Mouse (Mus musculus): ENCODE results near the gene Il16. TPM values are rescaled to one million over a fixed set of nuclear protein-coding genes. Genes with fewer than 3 reads are reported as not detected.
A peak's percentile ranks its signal among the peaks of the same experiment; 100 is the strongest.

The Il16 gene
- polyA plus RNA-seq, 1 experiment from 2014 or later = 0.90 TPM

- H3K9ac ChIP-seq (replicated peaks; ENCODE audit: low read depth, low read length) = no peak overlapping the region
- ATAC-seq = no peak
These were observed 112.8 kb downstream of the Il16 start for GRCm38 (mm10) chr7:83632682-83633120.

DNA sequence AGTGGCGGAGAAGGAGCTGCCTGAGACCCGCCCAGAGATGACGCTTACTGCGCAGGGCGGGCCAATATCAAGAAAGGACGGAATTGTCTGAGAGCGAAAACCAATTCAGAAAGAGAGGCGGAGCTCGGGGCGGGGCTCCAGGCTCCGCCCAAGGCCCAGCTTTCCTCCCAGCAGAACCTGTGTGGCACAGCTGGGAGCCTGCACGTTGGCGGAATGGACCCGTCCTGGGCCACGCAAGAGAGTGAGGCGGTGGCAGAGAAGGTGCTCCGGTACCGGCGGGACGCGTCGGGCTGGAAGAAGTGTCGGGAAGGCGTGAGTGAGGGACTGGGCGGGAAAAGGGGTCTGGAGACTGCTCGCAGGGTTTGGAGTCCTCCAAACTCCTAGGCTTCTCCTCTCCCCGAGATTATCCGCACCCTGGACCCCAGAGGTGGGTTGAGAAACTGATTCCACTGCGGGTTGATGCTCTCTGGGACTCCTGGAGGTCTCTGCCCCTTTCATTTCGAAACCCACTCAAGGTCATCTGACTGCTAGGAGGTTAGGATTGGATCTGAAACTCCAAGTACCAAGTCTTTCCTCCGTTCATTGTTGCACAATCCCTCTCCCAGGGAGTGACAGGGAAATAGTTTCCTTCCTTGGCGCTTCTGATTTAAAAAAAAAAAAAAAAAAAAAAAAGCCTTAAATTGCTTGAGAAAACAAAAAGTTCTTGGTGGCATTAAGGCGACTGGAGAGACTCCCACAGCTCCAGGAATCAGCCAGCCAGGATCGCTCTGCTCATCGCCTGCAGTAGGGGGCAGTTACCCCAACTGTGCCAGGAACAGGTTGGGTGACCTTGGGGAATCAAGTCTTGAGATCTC is 113.5 kb downstream of the Il16 start, which contains the start of gene Stard5:
Gene Stard5, plus strand, starts transcription at position 132 of the 854 bp plus-strand sequence.
- no peaks in the 10 kb centered on the region for H3K9me3 ChIP-seq (ENCODE audit: control insufficient read depth, low read length)
- H3K9ac ChIP-seq (replicated peaks; ENCODE audit: low read depth, low read length) = peak within 1 kb of the TSS; percentile 64
- H3K36me3 ChIP-seq (ENCODE audit: control insufficient read depth, insufficient read depth) = no peaks in the 10 kb centered on the region
- H3K27ac ChIP-seq (ENCODE audit: low read length) = peak within 1 kb of the TSS; percentile 21; the same call in 1 of the 2 replicates
- H3K27me3 ChIP-seq (replicated peaks; ENCODE audit: control insufficient read depth, insufficient read depth, low read length) = no peaks in the 10 kb centered on the region
- WGBS = 1% methylated on average over 35 of the region's 35 CpGs
- H3K4me2 ChIP-seq (ENCODE audit: low read length) = peak within 1 kb of the TSS; percentile 54
- peak; percentile 99 for ATAC-seq
- H3K4me1 ChIP-seq (replicated peaks; ENCODE audit: control insufficient read depth, insufficient read depth, low read length) = peaks cover 17% of the 10 kb centered on the region
- H3K4me3 ChIP-seq (replicated peaks; ENCODE audit: low read length) = peak within 1 kb of the TSS; percentile 60

More at GRCm38 (mm10) chr7:83632682-83633120, 112.8 kb downstream of the Il16 start:
- H3K27me3 ChIP-seq (replicated peaks; ENCODE audit: control insufficient read depth, insufficient read depth, low read length) = no peaks in the 10 kb centered on the region
- peaks cover 17% of the 10 kb centered on the region for H3K4me1 ChIP-seq (replicated peaks; ENCODE audit: control insufficient read depth, insufficient read depth, low read length)
- H3K4me3 ChIP-seq (replicated peaks; ENCODE audit: low read length) = no peak overlapping the region
- WGBS = 60% methylated on average over 6 of the region's 6 CpGs
- H3K9me3 ChIP-seq (ENCODE audit: control insufficient read depth, low read length) = no peaks in the 10 kb centered on the region
- H3K4me2 ChIP-seq (ENCODE audit: low read length) = peak overlapping the region; percentile 54
- no peaks in the 10 kb centered on the region for H3K36me3 ChIP-seq (ENCODE audit: control insufficient read depth, insufficient read depth)
- H3K27ac ChIP-seq (ENCODE audit: low read length) = no peak overlapping the region

- no peaks in the 10 kb centered on the region for H3K36me3 ChIP-seq (ENCODE audit: control insufficient read depth, insufficient read depth)
- H3K4me2 ChIP-seq (ENCODE audit: low read length) = peak overlapping the region; percentile 54
- peak overlapping the region; percentile 60 for H3K4me3 ChIP-seq (replicated peaks; ENCODE audit: low read length)
- H3K4me1 ChIP-seq (replicated peaks; ENCODE audit: control insufficient read depth, insufficient read depth, low read length) = peaks cover 17% of the 10 kb centered on the region
- H3K9ac ChIP-seq (replicated peaks; ENCODE audit: low read depth, low read length) = peak overlapping the region; percentile 64
- H3K9me3 ChIP-seq (ENCODE audit: control insufficient read depth, low read length) = no peaks in the 10 kb centered on the region
- WGBS = 9% methylated on average over 11 of the region's 11 CpGs
- peak; percentile 32 for ATAC-seq
- peak overlapping the region; percentile 21; the same call in 1 of the 2 replicates for H3K27ac ChIP-seq (ENCODE audit: low read length)
- H3K27me3 ChIP-seq (replicated peaks; ENCODE audit: control insufficient read depth, insufficient read depth, low read length) = no peaks in the 10 kb centered on the region
These were observed 114.3 kb downstream of the Il16 start for GRCm38 (mm10) chr7:83631073-83631827.

DNA sequence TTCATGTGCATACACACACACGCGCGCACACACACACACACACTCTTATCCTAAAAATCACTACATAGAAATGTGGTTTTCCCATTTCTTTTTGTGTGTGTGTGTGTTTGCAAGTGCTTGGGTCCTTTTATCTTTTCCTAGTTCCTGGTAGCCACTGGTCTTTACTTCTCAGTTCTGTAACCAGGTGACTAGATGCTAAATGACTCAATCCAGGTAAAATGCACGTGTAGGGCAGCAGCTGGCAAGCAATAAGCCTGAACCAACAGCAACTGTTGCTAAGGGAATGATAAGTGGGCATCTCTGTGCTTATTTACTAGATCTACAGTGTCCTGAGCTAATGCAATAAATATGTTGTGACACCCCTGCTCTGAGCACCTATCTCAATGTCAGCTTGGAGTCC is 118.2 kb downstream of the Il16 start:
- H3K9ac ChIP-seq (replicated peaks; ENCODE audit: low read depth, low read length) = no peak overlapping the region
- no peak overlapping the region for H3K4me3 ChIP-seq (replicated peaks; ENCODE audit: low read length)
- H3K4me2 ChIP-seq (ENCODE audit: low read length) = no peak overlapping the region
- ATAC-seq = no peak
- peaks cover 11% of the 10 kb centered on the region for H3K4me1 ChIP-seq (replicated peaks; ENCODE audit: control insufficient read depth, insufficient read depth, low read length)
- WGBS = 89% methylated on average over 4 of the region's 4 CpGs
- H3K36me3 ChIP-seq (ENCODE audit: control insufficient read depth, insufficient read depth) = no peaks in the 10 kb centered on the region
- no peaks in the 10 kb centered on the region for H3K27me3 ChIP-seq (replicated peaks; ENCODE audit: control insufficient read depth, insufficient read depth, low read length)
- H3K9me3 ChIP-seq (ENCODE audit: control insufficient read depth, low read length) = no peaks in the 10 kb centered on the region
- H3K27ac ChIP-seq (ENCODE audit: low read length) = no peak overlapping the region

- H3K4me3 ChIP-seq (replicated peaks; ENCODE audit: low read length) = no peak overlapping the region
These were observed 118.8 kb downstream of the Il16 start for GRCm38 (mm10) chr7:83626557-83627257.

GRCm38 (mm10) chr7:83624065-83624464 is 121.5 kb downstream of the Il16 start:
- Histone ChIP-seq H3K9me3 (ENCODE audit: control insufficient read depth, low read length) (no peaks in the 10 kb centered on the region), H3K27me3 (replicated peaks; ENCODE audit: control insufficient read depth, insufficient read depth, low read length) (no peaks in the 10 kb centered on the region), H3K27ac (ENCODE audit: low read length) (no peak overlapping the region), H3K9ac (replicated peaks; ENCODE audit: low read depth, low read length) (no peak overlapping the region), H3K36me3 (ENCODE audit: control insufficient read depth, insufficient read depth) (no peaks in the 10 kb centered on the region), H3K4me1 (replicated peaks; ENCODE audit: control insufficient read depth, insufficient read depth, low read length) (no peaks in the 10 kb centered on the region), H3K4me2 (ENCODE audit: low read length) (no peak overlapping the region), H3K4me3 (replicated peaks; ENCODE audit: low read length) (no peak overlapping the region)
- no peak for ATAC-seq
- 78% methylated on average over 1 of the region's 1 CpGs for WGBS

More at GRCm38 (mm10) chr7:83626557-83627257, 118.8 kb downstream of the Il16 start:
- Histone ChIP-seq H3K27ac (ENCODE audit: low read length) (no peak overlapping the region), H3K4me2 (ENCODE audit: low read length) (no peak overlapping the region), H3K36me3 (ENCODE audit: control insufficient read depth, insufficient read depth) (no peaks in the 10 kb centered on the region), H3K27me3 (replicated peaks; ENCODE audit: control insufficient read depth, insufficient read depth, low read length) (no peaks in the 10 kb centered on the region), H3K4me1 (replicated peaks; ENCODE audit: control insufficient read depth, insufficient read depth, low read length) (peaks cover 7% of the 10 kb centered on the region), H3K9ac (replicated peaks; ENCODE audit: low read depth, low read length) (no peak overlapping the region), H3K9me3 (ENCODE audit: control insufficient read depth, low read length) (no peaks in the 10 kb centered on the region)
- WGBS = 93% methylated on average over 8 of the region's 8 CpGs
- ATAC-seq = no peak

- WGBS = 92% methylated on average over 6 of the region's 6 CpGs
- H3K4me1 ChIP-seq (replicated peaks; ENCODE audit: control insufficient read depth, insufficient read depth, low read length) = no peaks in the 10 kb centered on the region
These were observed 122.9 kb downstream of the Il16 start for GRCm38 (mm10) chr7:83622582-83622981.

GRCm38 (mm10) chr7:83618709-83619108 is 126.8 kb downstream of the Il16 start:
- H3K4me3 ChIP-seq (replicated peaks; ENCODE audit: low read length) = no peak overlapping the region
- H3K9ac ChIP-seq (replicated peaks; ENCODE audit: low read depth, low read length) = no peak overlapping the region
- no peaks in the 10 kb centered on the region for H3K4me1 ChIP-seq (replicated peaks; ENCODE audit: control insufficient read depth, insufficient read depth, low read length)
- no peak for ATAC-seq
- H3K36me3 ChIP-seq (ENCODE audit: control insufficient read depth, insufficient read depth) = no peaks in the 10 kb centered on the region
- WGBS = 90% methylated on average over 1 of the region's 1 CpGs
- H3K27me3 ChIP-seq (replicated peaks; ENCODE audit: control insufficient read depth, insufficient read depth, low read length) = no peaks in the 10 kb centered on the region
- H3K4me2 ChIP-seq (ENCODE audit: low read length) = no peak overlapping the region
- H3K9me3 ChIP-seq (ENCODE audit: control insufficient read depth, low read length) = no peaks in the 10 kb centered on the region
- H3K27ac ChIP-seq (ENCODE audit: low read length) = no peak overlapping the region

More at GRCm38 (mm10) chr7:83622582-83622981, 122.9 kb downstream of the Il16 start:
- no peaks in the 10 kb centered on the region for H3K9me3 ChIP-seq (ENCODE audit: control insufficient read depth, low read length)
- H3K9ac ChIP-seq (replicated peaks; ENCODE audit: low read depth, low read length) = no peak overlapping the region
- no peaks in the 10 kb centered on the region for H3K36me3 ChIP-seq (ENCODE audit: control insufficient read depth, insufficient read depth)
- no peaks in the 10 kb centered on the region for H3K27me3 ChIP-seq (replicated peaks; ENCODE audit: control insufficient read depth, insufficient read depth, low read length)
- no peak for ATAC-seq
- no peak overlapping the region for H3K4me2 ChIP-seq (ENCODE audit: low read length)
- H3K27ac ChIP-seq (ENCODE audit: low read length) = no peak overlapping the region
- H3K4me3 ChIP-seq (replicated peaks; ENCODE audit: low read length) = no peak overlapping the region

DNA sequence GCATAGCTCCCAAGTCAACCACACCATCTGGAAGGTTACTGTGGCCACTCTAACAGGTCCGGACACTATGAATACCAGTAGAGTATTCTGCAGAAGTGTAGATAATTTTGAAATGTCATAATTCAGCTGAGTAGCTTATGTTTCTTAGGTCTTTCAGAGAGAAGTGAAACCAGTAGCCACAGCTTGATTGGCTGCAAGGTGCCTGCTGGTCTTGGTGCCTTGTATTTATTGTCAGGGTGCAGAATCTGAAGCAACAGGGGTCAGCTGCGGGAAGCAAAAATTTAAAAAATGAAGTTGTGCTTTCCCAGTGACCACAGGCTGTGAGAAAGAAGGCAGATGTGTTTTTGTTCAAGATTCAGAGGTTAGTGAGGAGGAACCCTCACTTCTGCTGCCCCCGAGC is 129.3 kb downstream of the Il16 start:
- Histone ChIP-seq H3K36me3 (ENCODE audit: control insufficient read depth, insufficient read depth) (no peaks in the 10 kb centered on the region), H3K4me3 (replicated peaks; ENCODE audit: low read length) (no peak overlapping the region), H3K9me3 (ENCODE audit: control insufficient read depth, low read length) (no peaks in the 10 kb centered on the region), H3K4me2 (ENCODE audit: low read length) (no peak overlapping the region), H3K27ac (ENCODE audit: low read length) (no peak overlapping the region), H3K27me3 (replicated peaks; ENCODE audit: control insufficient read depth, insufficient read depth, low read length) (no peaks in the 10 kb centered on the region), H3K9ac (replicated peaks; ENCODE audit: low read depth, low read length) (no peak overlapping the region), H3K4me1 (replicated peaks; ENCODE audit: control insufficient read depth, insufficient read depth, low read length) (no peaks in the 10 kb centered on the region)
- WGBS = 89% methylated on average over 3 of the region's 3 CpGs
- ATAC-seq = no peak

Data from forebrain, embryonic 16.5 days (tissue).